24 mouse cellular contexts compared by ENCODE assay signal in the genomic region with DNA sequence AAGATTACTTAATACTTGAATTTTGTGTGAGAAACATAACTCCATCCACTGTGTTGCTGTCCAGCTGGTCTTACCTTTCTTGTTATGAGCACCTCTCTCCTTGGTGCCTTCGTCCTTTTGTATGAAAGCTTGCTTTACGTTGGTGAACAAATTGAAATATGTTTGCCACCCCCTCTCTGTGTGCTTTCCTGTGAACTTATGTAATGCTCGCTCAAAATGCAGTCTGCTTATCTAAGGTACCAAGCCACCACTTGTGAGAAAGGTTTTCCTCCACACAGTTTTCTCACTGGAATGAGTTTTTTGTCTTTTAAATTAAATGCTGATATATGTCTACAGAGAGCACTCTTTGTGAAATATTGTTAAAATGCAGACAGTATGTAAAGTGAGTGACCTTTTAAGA. TPM values are rescaled to one million over a fixed set of nuclear protein-coding genes. Genes with fewer than 3 reads are reported as not detected.
DNase-seq lines count a peak whose midpoint lies in the region; ATAC-seq and TF ChIP-seq lines count a peak whose summit lies in the region.
"Had no signal": no experiment of that assay in that cellular context is flagged by ENCODE, and none has a peak within 500 bp of the region (broad histone marks: within the 10 kb centered on the region; RNA-seq: fewer than 3 reads in every experiment).

No protein-coding gene starts in this region.

- no peaks in the 10 kb centered on the region for H3K27me3 ChIP-seq in heart, embryonic 11.5 days (ENCODE audit: control insufficient read depth, insufficient read depth, low read length)
- H3K27me3 ChIP-seq: embryonic facial prominence, embryonic 13.5 days; embryonic facial prominence, embryonic 15.5 days; forebrain, embryonic 12.5 days had no signal

- no peaks in the 10 kb centered on the region for H3K9me3 ChIP-seq in heart, embryonic 11.5 days (replicated peaks; ENCODE audit: control insufficient read depth, low read length)
- H3K9me3 ChIP-seq: embryonic facial prominence, embryonic 13.5 days; embryonic facial prominence, embryonic 15.5 days; forebrain, embryonic 10.5 days; forebrain, embryonic 12.5 days had no signal

- DNase-seq in layer of hippocampus, adult 2 months (ENCODE audit: low spot score in 2 of 2) = no peak
- DNase-seq in layer of hippocampus, adult 9-11 months = no peak
- DNase-seq in kidney, postnatal 36 days = no peak
- DNase-seq: adrenal gland, adult 2 months; adrenal gland, postnatal 10 days; adrenal gland, postnatal 25 days; cerebellum, adult 11-12 months; cerebellum, adult 2 months; cerebellum, adult 9-10 months; cerebellum, postnatal 10 days; cerebellum, postnatal 25 days; embryo, embryonic 11 days had no signal

- H3K4me1 ChIP-seq in cortical plate, adult 2 months (ENCODE audit: control insufficient read depth, insufficient read depth, low read length) = no peaks in the 10 kb centered on the region; the same call in 1 of the 2 replicates
- no peaks in the 10 kb centered on the region for H3K4me1 ChIP-seq in heart, embryonic 11.5 days (ENCODE audit: control insufficient read depth, insufficient read depth, low read length)
- H3K4me1 ChIP-seq: embryonic facial prominence, embryonic 13.5 days; embryonic facial prominence, embryonic 15.5 days; forebrain, embryonic 10.5 days; forebrain, embryonic 12.5 days had no signal

- no peak overlapping the region for H3K4me3 ChIP-seq in layer of hippocampus, adult 2 months
- H3K4me3 ChIP-seq in cortical plate, adult 2 months (ENCODE audit: insufficient read depth, low read length) = no peak overlapping the region
- H3K4me3 ChIP-seq in heart, embryonic 11.5 days (ENCODE audit: low read depth, low read length) = no peak overlapping the region
- H3K4me3 ChIP-seq: embryonic facial prominence, embryonic 13.5 days; embryonic facial prominence, embryonic 15.5 days; erythroblast, embryonic 14.5 days; forebrain, embryonic 10.5 days; forebrain, embryonic 12.5 days had no signal

- H3K4me2 ChIP-seq in heart, embryonic 11.5 days = no peak overlapping the region
- H3K4me2 ChIP-seq: embryonic facial prominence, embryonic 13.5 days; embryonic facial prominence, embryonic 15.5 days; forebrain, embryonic 12.5 days had no signal

- no peak for TF ChIP-seq CTCF in layer of hippocampus, adult 2 months (conservative IDR thresholded peaks at IDR 0.05)
- no peak for TF ChIP-seq CTCF in cortical plate, adult 2 months (IDR thresholded peaks at IDR 0.05; ENCODE audit: extremely low read depth, insufficient read depth, low read length)

- no peak for ATAC-seq in heart, embryonic 11.5 days (replicated peaks; ENCODE audit: insufficient number of reproducible peaks, low FRiP score, low TSS enrichment)
- ATAC-seq: forebrain, embryonic 14.5 days; forebrain, embryonic 16.5 days had no signal

- no peak overlapping the region for H3K9ac ChIP-seq in heart, embryonic 11.5 days (ENCODE audit: low read depth, low read length)
- H3K9ac ChIP-seq: embryonic facial prominence, embryonic 13.5 days; embryonic facial prominence, embryonic 15.5 days; forebrain, embryonic 12.5 days had no signal

- peaks cover 3% of the 10 kb centered on the region; the same call in 1 of the 2 replicates for H3K36me3 ChIP-seq in heart, embryonic 11.5 days (ENCODE audit: control insufficient read depth, insufficient read depth, low read length)

- H3K27ac ChIP-seq in layer of hippocampus, adult 2 months = 0 out of 2 replicates have a peak overlapping the region, but pooled peaks have one; percentile 23
- H3K27ac ChIP-seq in cortical plate, adult 2 months (ENCODE audit: insufficient read depth, low read length) = 0 out of 2 replicates have a peak overlapping the region, but pooled peaks have one; percentile 51
- H3K27ac ChIP-seq in heart, embryonic 11.5 days (ENCODE audit: low read depth, low read length) = no peak overlapping the region
- H3K27ac ChIP-seq: embryonic facial prominence, embryonic 13.5 days; embryonic facial prominence, embryonic 15.5 days; forebrain, embryonic 10.5 days; forebrain, embryonic 12.5 days had no signal

- WGBS in heart, embryonic 11.5 days (ENCODE audit: insufficient replicate concordance) = 84% methylated on average over 3 of the region's 3 CpGs

- TF ChIP-seq POLR2A in cortical plate, adult 2 months (IDR thresholded peaks at IDR 0.05; ENCODE audit: extremely low read depth, insufficient read depth, low read length) = no peak

RNA-seq across cellular contexts. Expression of a gene that starts 19.6 kb away (rescaled TPM):
- 10 to 100 TPM; 25.0 to 26.9 TPM for total RNA-seq in layer of hippocampus, adult 2 months (2021)
- polyA plus RNA-seq in cortical plate, adult 2 months (2012; rRNA removed) = 9.6 and 10.7 TPM in 2 replicates
- polyA plus RNA-seq in heart, embryonic 11.5 days (2014; fragmentation: Nextera tagmentation; extraction: Ambion mirVana) = 17.5 and 17.8 TPM in 2 replicates

RNA-seq across cellular contexts. Expression of a gene that starts 30.4 kb away (rescaled TPM):
- 10 to 100 TPM; 11.4 to 16.8 TPM for total RNA-seq in layer of hippocampus, adult 2 months (2021)
- polyA plus RNA-seq in cortical plate, adult 2 months (2012; rRNA removed) = 18.7 and 19.6 TPM in 2 replicates
- polyA plus RNA-seq in heart, embryonic 11.5 days (2014; fragmentation: Nextera tagmentation; extraction: Ambion mirVana) = 145 and 146 TPM in 2 replicates

RNA-seq across cellular contexts. Expression of a gene that starts 30.5 kb away (rescaled TPM):
- 10 to 100 TPM; 34.6 to 39.0 TPM for total RNA-seq in layer of hippocampus, adult 2 months (2021)
- polyA plus RNA-seq in cortical plate, adult 2 months (2012; rRNA removed) = 40.2 and 41.3 TPM in 2 replicates
- 25.0 and 25.1 TPM in 2 replicates for polyA plus RNA-seq in heart, embryonic 11.5 days (2014; fragmentation: Nextera tagmentation; extraction: Ambion mirVana)

RNA-seq across cellular contexts. Expression of a gene that starts 30.7 kb away (rescaled TPM):
- total RNA-seq in layer of hippocampus, adult 2 months (2021) = 1 to 10 TPM; 2.3 to 4.6 TPM
- polyA plus RNA-seq in cortical plate, adult 2 months (2012; rRNA removed) = 21.9 and 22.5 TPM in 2 replicates
- polyA plus RNA-seq in heart, embryonic 11.5 days (2014; fragmentation: Nextera tagmentation; extraction: Ambion mirVana) = 6.8 and 11.2 TPM in 2 replicates
- total RNA-seq: adrenal gland, postnatal 25 days; adrenal gland, postnatal 4 days had no signal
- polyA plus RNA-seq: erythroblast, embryonic 14.5 days had no signal

RNA-seq across cellular contexts. Expression of a gene that starts 36.2 kb away (rescaled TPM):
- total RNA-seq in layer of hippocampus, adult 2 months (2021) = under 1 TPM; 0.25 to 0.54 TPM
- polyA plus RNA-seq in cortical plate, adult 2 months (2012; rRNA removed) = 0.77 and 1.1 TPM in 2 replicates
- polyA plus RNA-seq in heart, embryonic 11.5 days (2014; fragmentation: Nextera tagmentation; extraction: Ambion mirVana) = not detected in 2 replicates
- total RNA-seq: ES-E14, MEL had no signal
- polyA plus RNA-seq: erythroblast, embryonic 14.5 days; forebrain, embryonic 12.5 days had no signal
